Mouse (Mus musculus) embryonic facial prominence, embryonic 12.5 days (tissue): ENCODE measurements around the gene AY074887. TPM values are rescaled to one million over a fixed set of nuclear protein-coding genes. Genes with fewer than 3 reads are reported as not detected.
"Not testable (repeated sequence)": the region's sequence is repeated elsewhere in the genome, so short reads cannot be mapped to it uniquely, and the experiment has no call there.

Source experiments
- ATAC-seq: fragments of 200-750 bp; cut with Nextera tagmentation; 2 replicates; pipeline ENCODE4 v1.8.0; 2017; ENCODE audit not compliant: insufficient number of reproducible peaks, insufficient read depth, low FRiP score, low TSS enrichment
- H3K27ac ChIP-seq: fragments of 300-500 bp; sonication (generic); 2 replicates; pipeline ENCODE4 v1.5.1; 2016; ENCODE audit warnings: mild to moderate bottlenecking
- H3K27me3 ChIP-seq: fragments of 300-500 bp; sonication (generic); 2 replicates; pipeline ENCODE4 v1.6.1; 2016; ENCODE audit warnings: mild to moderate bottlenecking, moderate library complexity
- H3K36me3 ChIP-seq: fragments of 300-500 bp; sonication (generic); 2 replicates; pipeline ENCODE4 v1.6.1; 2016; ENCODE audit warnings: mild to moderate bottlenecking
- H3K4me1 ChIP-seq: fragments of 300-500 bp; sonication (generic); 2 replicates; pipeline ENCODE4 v1.6.1; 2016
- H3K4me2 ChIP-seq: fragments of 300-500 bp; sonication (generic); replicated peaks from 2 replicates; pipeline ENCODE4 v1.6.1; 2016; ENCODE audit warnings: mild to moderate bottlenecking, moderate library complexity
- H3K4me3 ChIP-seq: fragments of 300-500 bp; sonication (generic); 2 replicates; pipeline ENCODE4 v1.5.1; 2016; ENCODE audit warnings: mild to moderate bottlenecking
- H3K9ac ChIP-seq: fragments of 300-500 bp; sonication (generic); 2 replicates; pipeline ENCODE4 v1.6.1; 2016; ENCODE audit warnings: mild to moderate bottlenecking, moderate library complexity
- H3K9me3 ChIP-seq: fragments of 300-500 bp; sonication (generic); 2 replicates; pipeline ENCODE4 v1.6.1; 2016; ENCODE audit warnings: mild to moderate bottlenecking, moderate library complexity
- WGBS: fragments of 180-500 bp; shearing (Covaris S2); methylation state at CpG from one replicate; pipeline ENCODE4 v1.1.7; 2016; 5-methylcytosine and 5-hydroxymethylcytosine counted together
- polyA plus RNA-seq: library from polyadenylated mRNA; unstranded; fragments of >200 nt; fragmentation: Nextera tagmentation; extraction: Ambion mirVana; gene quantifications from 2 replicates; pipeline ENCODE4 v1.2.1, GENCODE M21; 2016

The AY074887 gene
- 1.0 and 1.6 TPM in 2 replicates for polyA plus RNA-seq

DNA sequence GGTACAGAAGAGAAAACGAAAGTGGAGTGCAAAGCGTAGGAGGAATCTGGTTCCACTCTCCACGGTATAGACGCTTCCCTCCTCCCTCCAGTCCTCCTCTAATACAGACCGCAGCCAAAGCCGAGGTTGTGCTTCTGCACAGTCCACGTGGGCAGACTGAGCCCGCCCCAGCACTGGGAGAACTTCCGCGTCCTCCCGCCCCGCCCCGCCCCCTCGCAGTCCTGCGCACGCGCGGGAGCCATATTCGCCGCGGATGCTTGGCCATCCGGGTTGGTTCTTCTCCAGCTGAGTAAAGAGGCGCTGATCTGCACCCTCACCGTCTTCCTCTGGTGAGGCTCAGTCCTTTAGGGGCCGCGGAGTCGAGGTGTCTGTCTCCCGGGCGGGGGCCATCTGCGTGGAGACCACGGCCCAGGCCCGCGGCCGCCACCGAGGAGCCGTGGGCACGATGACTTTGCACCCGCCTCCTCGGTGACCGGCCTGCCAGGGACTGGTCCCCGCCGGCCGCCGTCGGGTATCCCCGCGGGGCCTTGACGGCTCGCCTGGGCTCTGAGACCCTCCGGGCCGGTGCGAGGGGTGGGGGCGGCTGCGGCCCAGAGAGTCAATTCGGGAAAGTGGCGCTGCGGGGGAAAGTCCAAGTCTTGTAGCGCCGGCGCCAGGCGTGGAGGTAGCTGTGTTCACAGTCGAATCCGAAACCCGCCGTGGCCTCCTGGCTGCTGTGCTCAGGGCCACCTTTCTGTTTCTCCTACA lies at the start of gene AY074887, which contains the start of gene Psma4:
Gene AY074887 (minus strand): TSS at position 424 of the 747 bp plus-strand sequence.
Gene Psma4 (plus strand): TSS at position 216 of the 747 bp plus-strand sequence.
- Histone ChIP-seq H3K36me3 (peaks cover 29% of the 10 kb centered on the region), H3K27ac (peak within 1 kb of the TSS; percentile 95), H3K4me2 (peak within 1 kb of the TSS; percentile 60), H3K4me3 (peak within 1 kb of the TSS; percentile 86), H3K4me1 (peaks cover 12% of the 10 kb centered on the region), H3K9me3 (no peaks in the 10 kb centered on the region), H3K27me3 (no peaks in the 10 kb centered on the region), H3K9ac (peak within 1 kb of the TSS; percentile 87)
- WGBS, result under 1% methylated on average over 65 of the region's 65 CpGs
- peak; percentile 100 for ATAC-seq

DNA sequence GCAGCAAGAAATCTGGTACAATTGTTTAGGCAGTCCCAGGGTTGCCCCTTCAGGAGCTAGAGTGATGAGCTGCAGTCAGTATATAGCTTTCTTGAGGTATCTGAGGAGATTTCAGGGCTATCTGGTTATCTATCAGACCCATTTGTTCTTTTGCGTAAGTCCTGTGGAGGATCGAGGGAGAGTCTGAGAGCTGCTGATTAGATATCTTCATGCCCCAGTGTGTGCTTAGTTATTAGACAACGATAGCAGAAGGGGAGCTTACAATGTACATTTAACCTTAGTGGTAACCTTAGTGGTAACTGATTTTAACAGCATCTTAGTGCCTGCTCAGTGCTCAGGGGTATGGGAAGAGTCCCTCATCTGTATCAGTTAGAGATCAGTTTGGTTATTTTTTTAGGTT lies 44.8 kb upstream of the AY074887 start:
- Histone ChIP-seq H3K4me3 (no peak overlapping the region), H3K4me1 (no peaks in the 10 kb centered on the region), H3K27me3 (no peaks in the 10 kb centered on the region), H3K36me3 (no peaks in the 10 kb centered on the region), H3K9me3 (no peaks in the 10 kb centered on the region), H3K4me2 (no peak overlapping the region), H3K9ac (no peak overlapping the region), H3K27ac (no peak overlapping the region)
- 84% methylated on average over 3 of the region's 3 CpGs for WGBS
- ATAC-seq, result no peak

DNA sequence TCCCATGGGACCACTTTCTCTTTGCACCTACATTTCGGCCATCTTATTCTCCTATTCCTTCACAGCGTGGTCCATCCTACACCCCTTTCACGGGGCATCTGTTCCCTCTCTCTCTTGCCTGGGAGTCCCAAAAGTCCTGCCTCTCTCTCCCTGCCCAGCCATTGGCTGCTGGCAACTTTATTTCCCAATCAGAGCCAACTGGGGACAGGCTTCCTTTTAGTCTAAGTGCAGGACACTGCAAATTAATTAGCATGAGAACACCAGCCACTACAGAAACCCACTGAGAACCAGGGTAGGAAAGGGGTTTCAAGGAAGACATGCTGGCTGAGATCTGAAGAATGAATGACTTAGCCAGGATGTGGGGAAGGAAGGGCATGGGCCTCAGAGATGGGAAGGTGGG lies 43.6 kb upstream of the AY074887 start:
- Histone ChIP-seq H3K36me3 (no peaks in the 10 kb centered on the region), H3K9me3 (no peaks in the 10 kb centered on the region), H3K27ac (no peak overlapping the region), H3K4me1 (no peaks in the 10 kb centered on the region), H3K4me3 (no peak overlapping the region), H3K4me2 (no peak overlapping the region), H3K9ac (no peak overlapping the region), H3K27me3 (no peaks in the 10 kb centered on the region)
- 43% methylated on average over 3 of the region's 3 CpGs for WGBS
- no peak for ATAC-seq

DNA sequence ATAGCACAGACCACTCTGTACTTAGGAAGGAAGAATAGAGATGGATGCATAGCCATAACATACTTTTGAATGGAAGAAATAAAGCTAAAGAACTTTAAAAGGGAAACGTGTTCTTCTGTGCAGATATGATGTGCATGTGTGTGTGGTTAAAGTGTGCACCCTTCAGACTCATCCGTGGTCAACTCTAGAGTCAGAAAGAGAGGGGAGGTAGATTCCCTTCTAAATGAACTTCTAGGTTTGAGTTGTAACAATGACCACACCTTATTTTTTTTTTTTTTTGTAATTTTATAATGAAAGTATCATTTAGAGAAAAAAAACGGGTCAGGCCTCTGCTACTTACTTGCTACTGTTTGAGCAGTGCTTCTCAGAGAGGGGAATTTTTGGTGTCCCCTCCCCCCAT lies 39.6 kb upstream of the AY074887 start:
- Histone ChIP-seq H3K9me3 (no peaks in the 10 kb centered on the region), H3K36me3 (no peaks in the 10 kb centered on the region), H3K4me2 (no peak overlapping the region), H3K27ac (no peak overlapping the region), H3K27me3 (no peaks in the 10 kb centered on the region), H3K4me3 (no peak overlapping the region), H3K9ac (no peak overlapping the region), H3K4me1 (no peaks in the 10 kb centered on the region)
- ATAC-seq, result no peak
- WGBS, result 78% methylated on average over 3 of the region's 3 CpGs

GRCm38 (mm10) chr9:54982401-54982800 lies 31.6 kb upstream of the AY074887 start:
- Histone ChIP-seq H3K4me3 (peak overlapping the region; percentile 54), H3K4me1 (peaks cover 5% of the 10 kb centered on the region; the same call in 1 of the 2 replicates), H3K9me3 (no peaks in the 10 kb centered on the region), H3K27me3 (peaks cover 39% of the 10 kb centered on the region), H3K4me2 (peak overlapping the region; percentile 89), H3K36me3 (no peaks in the 10 kb centered on the region), H3K9ac (no peak overlapping the region), H3K27ac (no peak overlapping the region)
- 9% methylated on average over 7 of the region's 7 CpGs for WGBS
- ATAC-seq, result no peak

DNA sequence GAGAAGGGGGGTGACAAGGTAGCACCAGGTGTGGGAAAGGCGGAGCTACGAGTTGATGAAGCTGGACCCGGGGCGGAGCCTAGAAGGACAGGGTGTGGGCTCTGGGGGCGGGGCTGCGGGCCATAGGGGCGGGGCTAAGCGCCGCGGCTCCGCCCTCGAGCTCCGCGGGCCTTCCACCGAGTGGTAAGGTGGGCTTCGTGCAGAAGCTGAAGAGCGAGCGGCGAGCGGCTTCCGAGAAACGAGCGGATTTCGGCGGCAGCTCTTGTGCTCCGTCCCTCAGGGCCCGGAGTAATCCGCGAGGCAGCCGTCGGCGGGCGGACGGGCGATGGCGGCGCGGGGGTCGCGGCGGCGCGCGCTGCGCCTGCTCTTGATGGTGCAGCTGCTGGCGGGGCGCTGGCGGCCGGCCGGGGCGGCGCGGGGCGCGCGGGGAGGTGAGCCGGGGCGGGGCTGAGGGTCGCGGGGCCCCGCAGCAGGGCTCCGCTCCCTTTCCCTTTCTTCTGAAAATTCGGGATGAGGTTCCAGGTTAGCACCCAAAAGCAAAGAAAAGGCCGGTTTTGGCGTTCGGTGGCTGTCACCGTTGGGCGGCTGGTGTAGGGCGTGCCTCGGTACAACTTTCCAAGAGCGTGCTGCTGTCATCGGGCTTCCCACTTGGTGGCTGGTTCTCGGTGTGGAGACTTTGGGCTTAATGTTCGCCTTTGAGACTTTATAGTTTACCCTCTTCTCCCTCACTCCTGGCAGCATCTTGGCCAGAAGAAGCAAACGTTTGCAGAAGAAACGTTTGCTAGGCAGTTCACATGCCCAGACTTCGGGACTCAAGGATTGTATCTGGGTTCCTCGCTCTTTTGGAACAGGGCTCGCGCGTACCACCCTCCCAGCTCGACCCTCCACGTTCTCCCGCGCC lies 30.7 kb upstream of the AY074887 start:
- peak overlapping the region; percentile 58 for H3K9ac ChIP-seq
- peak overlapping the region; percentile 89 for H3K4me2 ChIP-seq
- H3K36me3 ChIP-seq, result no peaks in the 10 kb centered on the region
- 1% methylated on average over 69 of the region's 85 CpGs for WGBS
- H3K27me3 ChIP-seq, result peaks cover 39% of the 10 kb centered on the region
- peak overlapping the region; percentile 54 for H3K4me3 ChIP-seq
- peaks cover 5% of the 10 kb centered on the region; the same call in 1 of the 2 replicates for H3K4me1 ChIP-seq
- no peaks in the 10 kb centered on the region for H3K9me3 ChIP-seq
- H3K27ac ChIP-seq, result no peak overlapping the region
- ATAC-seq, result peak; percentile 80; the same call in 1 of the 2 replicates

DNA sequence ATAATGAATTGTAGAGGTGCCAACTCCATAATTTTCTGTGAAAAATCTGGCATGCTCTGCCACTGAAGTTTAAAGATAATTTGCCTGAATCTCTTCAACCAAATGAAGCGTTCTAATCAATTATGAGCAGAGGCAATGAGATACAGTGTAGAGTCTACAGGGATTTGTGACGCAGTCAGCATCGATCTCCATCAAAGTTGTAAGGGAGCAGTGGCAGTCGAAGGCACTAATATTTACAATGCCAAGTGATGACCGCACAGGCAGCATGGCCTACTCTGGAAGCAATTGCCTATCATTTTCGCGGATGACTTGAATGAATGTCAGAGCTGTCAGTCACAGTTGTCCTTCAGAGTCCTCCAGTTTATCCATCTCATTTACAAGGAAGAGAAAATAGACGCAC lies 29.9 kb upstream of the AY074887 start, which contains the start of gene Chrna5:
Gene Chrna5 (plus strand): TSS at position 207 of the 400 bp plus-strand sequence.
- H3K27me3 ChIP-seq, result peaks cover 39% of the 10 kb centered on the region
- H3K9me3 ChIP-seq, result no peaks in the 10 kb centered on the region
- peak within 1 kb of the TSS; percentile 54 for H3K4me3 ChIP-seq
- H3K36me3 ChIP-seq, result no peaks in the 10 kb centered on the region
- ATAC-seq, result no peak
- peak within 1 kb of the TSS; percentile 58 for H3K9ac ChIP-seq
- 58% methylated on average over 8 of the region's 8 CpGs for WGBS
- no peak within 1 kb of the TSS for H3K27ac ChIP-seq
- H3K4me2 ChIP-seq, result peak within 1 kb of the TSS; percentile 89
- peaks cover 5% of the 10 kb centered on the region; the same call in 1 of the 2 replicates for H3K4me1 ChIP-seq

GRCm38 (mm10) chr9:54969972-54970637 lies 19.3 kb upstream of the AY074887 start:
- no peak overlapping the region for H3K4me3 ChIP-seq
- H3K9me3 ChIP-seq, result no peaks in the 10 kb centered on the region
- H3K27me3 ChIP-seq, result no peaks in the 10 kb centered on the region
- no peak overlapping the region for H3K27ac ChIP-seq
- no peaks in the 10 kb centered on the region for H3K4me1 ChIP-seq
- no peaks in the 10 kb centered on the region for H3K36me3 ChIP-seq
- WGBS, result 58% methylated on average over 8 of the region's 8 CpGs
- ATAC-seq, result no peak
- H3K4me2 ChIP-seq, result no peak overlapping the region
- no peak overlapping the region for H3K9ac ChIP-seq

GRCm38 (mm10) chr9:54963669-54964068 lies 12.9 kb upstream of the AY074887 start:
- no peak overlapping the region for H3K27ac ChIP-seq
- no peak overlapping the region for H3K9ac ChIP-seq
- no peaks in the 10 kb centered on the region for H3K27me3 ChIP-seq
- ATAC-seq, result no peak
- no peak overlapping the region for H3K4me2 ChIP-seq
- H3K9me3 ChIP-seq, result no peaks in the 10 kb centered on the region
- H3K4me1 ChIP-seq, result no peaks in the 10 kb centered on the region
- H3K36me3 ChIP-seq, result peaks cover 10% of the 10 kb centered on the region
- H3K4me3 ChIP-seq, result no peak overlapping the region

DNA sequence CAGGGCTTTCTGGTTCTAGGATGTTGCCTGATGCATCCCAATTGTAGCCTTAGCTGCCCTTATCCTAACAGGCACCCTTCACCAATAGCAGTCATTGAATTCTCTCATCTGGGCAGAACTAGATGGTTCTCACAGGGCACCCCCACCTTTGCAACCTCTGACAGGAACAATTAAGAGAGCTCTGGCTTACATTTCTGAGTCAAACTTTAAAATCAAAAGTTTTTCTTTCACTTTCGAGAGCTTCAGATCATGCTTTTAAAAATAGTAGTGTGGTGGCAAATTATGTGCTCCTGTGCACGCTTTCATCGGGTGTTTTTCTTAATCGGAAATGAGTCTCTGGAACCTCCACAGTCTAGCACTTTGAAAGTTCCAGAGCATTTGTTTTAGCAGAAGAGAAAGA lies 10.3 kb upstream of the AY074887 start:
- Histone ChIP-seq H3K27me3 (no peaks in the 10 kb centered on the region), H3K4me1 (no peaks in the 10 kb centered on the region), H3K9ac (no peak overlapping the region), H3K27ac (no peak overlapping the region), H3K9me3 (no peaks in the 10 kb centered on the region), H3K4me3 (no peak overlapping the region), H3K4me2 (no peak overlapping the region), H3K36me3 (peaks cover 34% of the 10 kb centered on the region)
- no peak for ATAC-seq
- WGBS, result 87% methylated on average over 4 of the region's 4 CpGs

DNA sequence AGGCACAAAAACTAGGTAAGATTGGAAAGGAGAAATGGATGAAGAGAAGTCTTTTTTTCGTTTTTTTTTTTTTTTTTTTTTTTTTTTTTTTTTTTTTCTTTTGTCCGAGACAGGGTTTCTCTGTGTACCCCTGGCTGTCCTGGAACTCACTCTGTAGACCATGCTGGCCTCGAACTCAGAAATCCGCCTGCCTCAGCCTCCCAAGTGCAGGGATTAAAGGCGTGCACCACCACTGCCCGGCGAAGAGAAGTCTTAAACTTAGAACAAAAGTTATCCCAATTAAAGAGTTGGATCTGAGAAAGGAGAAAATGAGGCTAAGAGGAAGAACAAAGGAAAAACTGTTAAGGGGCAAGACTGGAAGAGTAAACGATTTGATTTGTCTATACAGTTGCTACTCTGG lies 636 bp downstream of the AY074887 start:
- Histone ChIP-seq H3K36me3 (peaks cover 24% of the 10 kb centered on the region), H3K4me2 (peak overlapping the region; percentile 60), H3K27ac (peak overlapping the region; percentile 95), H3K4me3 (peak overlapping the region; percentile 86), H3K4me1 (peaks cover 12% of the 10 kb centered on the region)
- H3K9me3 ChIP-seq, H3K9ac ChIP-seq, H3K27me3 ChIP-seq, ATAC-seq: not testable (repeated sequence)
- WGBS, result 49% methylated on average over 8 of the region's 8 CpGs
